Mouse (Mus musculus): ENCODE results near the gene Dnase2b. TPM values are rescaled to one million over a fixed set of nuclear protein-coding genes. Genes with fewer than 3 reads are reported as not detected.

The Dnase2b gene
- total and polyA plus RNA-seq, 2 experiments, result 6.6 to 11.0 TPM

- peak; percentile 96 for DNase-seq (ENCODE audit: extremely low read depth, low read depth, low spot score)
- Histone ChIP-seq H3K27me3 (ENCODE audit: control insufficient read depth, insufficient read depth, low read length) (no peaks in the 10 kb centered on the region), H3K36me3 (ENCODE audit: control insufficient read depth, insufficient read depth, low read length) (no peaks in the 10 kb centered on the region), H3K79me2 (ENCODE audit: control insufficient read depth, insufficient read depth, low read length) (no peaks in the 10 kb centered on the region), H3K27ac (replicated peaks; ENCODE audit: insufficient read depth, low read depth, low read length) (peak overlapping the region; percentile 87), H3K4me1 (ENCODE audit: control insufficient read depth, insufficient read depth, low read length) (peaks cover 20% of the 10 kb centered on the region), H3K4me3 (ENCODE audit: insufficient read depth, low read depth, low read length) (no peak overlapping the region; the same call in 1 of the 2 replicates), H3K9ac (ENCODE audit: low read depth, low read length) (peak overlapping the region; percentile 66)
- TF ChIP-seq POLR2A (IDR thresholded peaks at IDR 0.05; ENCODE audit: extremely low read depth, insufficient read depth, low read length) (0 out of 2 replicates have a peak, but pooled peaks have one; percentile 14), CTCF (IDR thresholded peaks at IDR 0.05; ENCODE audit: low read depth, low read length) (no peak)
- 26% methylated on average over 9 of the region's 9 CpGs for WGBS
Observed at GRCm38 (mm10) chr3:146567884-146568530, 47.4 kb downstream of the Dnase2b start.

- no peaks in the 10 kb centered on the region for H3K79me2 ChIP-seq (ENCODE audit: control insufficient read depth, insufficient read depth, low read length)
- H3K4me3 ChIP-seq (ENCODE audit: insufficient read depth, low read depth, low read length), result no peak overlapping the region
- peak overlapping the region; percentile 87 for H3K27ac ChIP-seq (replicated peaks; ENCODE audit: insufficient read depth, low read depth, low read length)
- no peak for TF ChIP-seq POLR2A (IDR thresholded peaks at IDR 0.05; ENCODE audit: extremely low read depth, insufficient read depth, low read length)
- no peak for TF ChIP-seq CTCF (IDR thresholded peaks at IDR 0.05; ENCODE audit: low read depth, low read length)
- peak overlapping the region; percentile 66 for H3K9ac ChIP-seq (ENCODE audit: low read depth, low read length)
- WGBS, result 76% methylated on average over 7 of the region's 7 CpGs
- H3K4me1 ChIP-seq (ENCODE audit: control insufficient read depth, insufficient read depth, low read length), result peaks cover 20% of the 10 kb centered on the region
- no peaks in the 10 kb centered on the region for H3K36me3 ChIP-seq (ENCODE audit: control insufficient read depth, insufficient read depth, low read length)
- H3K27me3 ChIP-seq (ENCODE audit: control insufficient read depth, insufficient read depth, low read length), result no peaks in the 10 kb centered on the region
- DNase-seq (ENCODE audit: extremely low read depth, low read depth, low spot score), result no peak
Observed at GRCm38 (mm10) chr3:146567366-146567765, 48.0 kb downstream of the Dnase2b start.

GRCm38 (mm10) chr3:146565065-146565411 is 50.4 kb downstream of the Dnase2b start:
- H3K27ac ChIP-seq (replicated peaks; ENCODE audit: insufficient read depth, low read depth, low read length), result no peak overlapping the region
- no peak for TF ChIP-seq POLR2A (IDR thresholded peaks at IDR 0.05; ENCODE audit: extremely low read depth, insufficient read depth, low read length)
- no peak for TF ChIP-seq CTCF (IDR thresholded peaks at IDR 0.05; ENCODE audit: low read depth, low read length)
- WGBS, result 93% methylated on average over 1 of the region's 1 CpGs
- no peaks in the 10 kb centered on the region for H3K79me2 ChIP-seq (ENCODE audit: control insufficient read depth, insufficient read depth, low read length)
- H3K4me3 ChIP-seq (ENCODE audit: insufficient read depth, low read depth, low read length), result no peak overlapping the region
- DNase-seq (ENCODE audit: extremely low read depth, low read depth, low spot score), result no peak
- no peak overlapping the region for H3K9ac ChIP-seq (ENCODE audit: low read depth, low read length)
- H3K4me1 ChIP-seq (ENCODE audit: control insufficient read depth, insufficient read depth, low read length), result peaks cover 16% of the 10 kb centered on the region
- no peaks in the 10 kb centered on the region for H3K27me3 ChIP-seq (ENCODE audit: control insufficient read depth, insufficient read depth, low read length)
- H3K36me3 ChIP-seq (ENCODE audit: control insufficient read depth, insufficient read depth, low read length), result no peaks in the 10 kb centered on the region

GRCm38 (mm10) chr3:146564268-146565064 is 50.9 kb downstream of the Dnase2b start:
- H3K9ac ChIP-seq (ENCODE audit: low read depth, low read length), result no peak overlapping the region
- H3K4me3 ChIP-seq (ENCODE audit: insufficient read depth, low read depth, low read length), result no peak overlapping the region
- H3K27me3 ChIP-seq (ENCODE audit: control insufficient read depth, insufficient read depth, low read length), result no peaks in the 10 kb centered on the region
- H3K4me1 ChIP-seq (ENCODE audit: control insufficient read depth, insufficient read depth, low read length), result peaks cover 12% of the 10 kb centered on the region
- H3K36me3 ChIP-seq (ENCODE audit: control insufficient read depth, insufficient read depth, low read length), result no peaks in the 10 kb centered on the region
- DNase-seq (ENCODE audit: extremely low read depth, low read depth, low spot score), result peak; percentile 71
- H3K79me2 ChIP-seq (ENCODE audit: control insufficient read depth, insufficient read depth, low read length), result no peaks in the 10 kb centered on the region
- no peak overlapping the region for H3K27ac ChIP-seq (replicated peaks; ENCODE audit: insufficient read depth, low read depth, low read length)
- TF ChIP-seq POLR2A (IDR thresholded peaks at IDR 0.05; ENCODE audit: extremely low read depth, insufficient read depth, low read length) (no peak), CTCF (IDR thresholded peaks at IDR 0.05; ENCODE audit: low read depth, low read length) (peak; percentile 72)
- 35% methylated on average over 14 of the region's 14 CpGs for WGBS

GRCm38 (mm10) chr3:146562936-146563335 is 52.5 kb downstream of the Dnase2b start:
- H3K27ac ChIP-seq (replicated peaks; ENCODE audit: insufficient read depth, low read depth, low read length), result no peak overlapping the region
- peaks cover 8% of the 10 kb centered on the region for H3K4me1 ChIP-seq (ENCODE audit: control insufficient read depth, insufficient read depth, low read length)
- H3K4me3 ChIP-seq (ENCODE audit: insufficient read depth, low read depth, low read length), result no peak overlapping the region
- no peaks in the 10 kb centered on the region for H3K79me2 ChIP-seq (ENCODE audit: control insufficient read depth, insufficient read depth, low read length)
- WGBS, result 94% methylated on average over 7 of the region's 7 CpGs
- H3K36me3 ChIP-seq (ENCODE audit: control insufficient read depth, insufficient read depth, low read length), result no peaks in the 10 kb centered on the region
- TF ChIP-seq POLR2A (IDR thresholded peaks at IDR 0.05; ENCODE audit: extremely low read depth, insufficient read depth, low read length) (no peak), CTCF (IDR thresholded peaks at IDR 0.05; ENCODE audit: low read depth, low read length) (no peak)
- H3K9ac ChIP-seq (ENCODE audit: low read depth, low read length), result no peak overlapping the region
- no peak for DNase-seq (ENCODE audit: extremely low read depth, low read depth, low spot score)
- no peaks in the 10 kb centered on the region for H3K27me3 ChIP-seq (ENCODE audit: control insufficient read depth, insufficient read depth, low read length)

- Histone ChIP-seq H3K79me2 (ENCODE audit: control insufficient read depth, insufficient read depth, low read length) (no peaks in the 10 kb centered on the region), H3K4me1 (ENCODE audit: control insufficient read depth, insufficient read depth, low read length) (no peaks in the 10 kb centered on the region), H3K9ac (ENCODE audit: low read depth, low read length) (no peak overlapping the region), H3K36me3 (ENCODE audit: control insufficient read depth, insufficient read depth, low read length) (no peaks in the 10 kb centered on the region), H3K27me3 (ENCODE audit: control insufficient read depth, insufficient read depth, low read length) (no peaks in the 10 kb centered on the region), H3K27ac (replicated peaks; ENCODE audit: insufficient read depth, low read depth, low read length) (no peak overlapping the region), H3K4me3 (ENCODE audit: insufficient read depth, low read depth, low read length) (no peak overlapping the region)
- TF ChIP-seq POLR2A (IDR thresholded peaks at IDR 0.05; ENCODE audit: extremely low read depth, insufficient read depth, low read length), result no peak
- TF ChIP-seq CTCF (IDR thresholded peaks at IDR 0.05; ENCODE audit: low read depth, low read length), result no peak
- DNase-seq (ENCODE audit: extremely low read depth, low read depth, low spot score), result no peak
- 90% methylated on average over 6 of the region's 6 CpGs for WGBS
Observed at GRCm38 (mm10) chr3:146557507-146557906, 57.9 kb downstream of the Dnase2b start.

All from liver, adult 2 months (tissue).